Mouse (Mus musculus) heart, embryonic 11.5 days (tissue): ENCODE data around the gene P2ry10b. TPM values are rescaled to one million over a fixed set of nuclear protein-coding genes. Genes with fewer than 3 reads are reported as not detected.

Experiments used
- ATAC-seq: fragments of 200-750 bp; cut with Nextera tagmentation; replicated peaks from 2 replicates; pipeline ENCODE4 v1.8.0; 2017; ENCODE audit warnings: moderate library complexity; ENCODE audit not compliant: insufficient number of reproducible peaks, low FRiP score, low TSS enrichment
- H3K27ac ChIP-seq: fragments of 300-500 bp; sonication (generic); 2 replicates; pipeline ENCODE4 v1.5.1; 2014; ENCODE audit warnings: mild to moderate bottlenecking, low read depth, low read length
- H3K27me3 ChIP-seq: fragments of 300-500 bp; sonication (generic); 2 replicates; pipeline ENCODE4 v1.6.1; 2014; ENCODE audit warnings: mild to moderate bottlenecking, low read length, mixed read lengths; ENCODE audit not compliant: control insufficient read depth, insufficient read depth
- H3K36me3 ChIP-seq: fragments of 300-500 bp; sonication (generic); 2 replicates; pipeline ENCODE4 v1.6.1; 2014; ENCODE audit warnings: mild to moderate bottlenecking, low read length, moderate library complexity, mixed read lengths; ENCODE audit not compliant: control insufficient read depth, insufficient read depth
- H3K4me1 ChIP-seq: fragments of 300-500 bp; sonication (generic); 2 replicates; pipeline ENCODE4 v1.6.1; 2014; ENCODE audit warnings: low read length; ENCODE audit not compliant: control insufficient read depth, insufficient read depth
- H3K4me2 ChIP-seq: fragments of 300-500 bp; sonication (generic); 2 replicates; pipeline ENCODE4 v1.6.1; 2014; ENCODE audit warnings: mild to moderate bottlenecking, moderate library complexity
- H3K4me3 ChIP-seq: fragments of 300-500 bp; sonication (generic); 2 replicates; pipeline ENCODE4 v1.5.1; 2014; ENCODE audit warnings: low read depth, low read length
- H3K9ac ChIP-seq: fragments of 300-500 bp; sonication (generic); 2 replicates; pipeline ENCODE4 v1.6.1; 2014; ENCODE audit warnings: mild to moderate bottlenecking, low read depth, low read length, moderate library complexity
- H3K9me3 ChIP-seq: fragments of 300-500 bp; sonication (generic); replicated peaks from 2 replicates; pipeline ENCODE4 v1.6.1; 2016; ENCODE audit warnings: low read length; ENCODE audit not compliant: control insufficient read depth
- WGBS: fragments of 180-500 bp; shearing (Covaris S2); extraction: QIAGEN DNeasy Blood & Tissue Kit; methylation state at CpG from one replicate; pipeline ENCODE4 v1.1.7; 2014; ENCODE audit not compliant: insufficient replicate concordance; 5-methylcytosine and 5-hydroxymethylcytosine counted together
- polyA plus RNA-seq: library from polyadenylated mRNA; unstranded; fragments of >200 nt; fragmentation: Nextera tagmentation; extraction: Ambion mirVana; gene quantifications from 2 replicates; pipeline ENCODE4 v1.2.1, GENCODE M21; 2014

Gene P2ry10b
- polyA plus RNA-seq, 1 experiment from 2014 or later = 0.30 TPM

- no peak overlapping the region for H3K27ac ChIP-seq
- no peak overlapping the region for H3K4me2 ChIP-seq
- H3K9ac ChIP-seq = no peak overlapping the region
- H3K4me3 ChIP-seq = no peak overlapping the region
- H3K36me3 ChIP-seq = no peaks in the 10 kb centered on the region
- H3K4me1 ChIP-seq = no peaks in the 10 kb centered on the region
- no peak for ATAC-seq
- no peaks in the 10 kb centered on the region for H3K27me3 ChIP-seq
- H3K9me3 ChIP-seq = no peaks in the 10 kb centered on the region
Measured at GRCm38 (mm10) chrX:107160496-107160895, 11.8 kb downstream of the P2ry10b start.

GRCm38 (mm10) chrX:107168281-107168680 lies 19.6 kb downstream of the P2ry10b start:
- no peak for ATAC-seq
- H3K4me3 ChIP-seq = no peak overlapping the region
- 13% methylated on average over 1 of the region's 1 CpGs for WGBS
- no peaks in the 10 kb centered on the region for H3K36me3 ChIP-seq
- no peak overlapping the region for H3K27ac ChIP-seq
- H3K27me3 ChIP-seq = no peaks in the 10 kb centered on the region
- H3K4me2 ChIP-seq = no peak overlapping the region
- no peaks in the 10 kb centered on the region for H3K9me3 ChIP-seq
- no peaks in the 10 kb centered on the region for H3K4me1 ChIP-seq
- no peak overlapping the region for H3K9ac ChIP-seq

- Histone ChIP-seq H3K4me2 (no peak overlapping the region), H3K4me1 (no peaks in the 10 kb centered on the region), H3K9ac (no peak overlapping the region), H3K27me3 (no peaks in the 10 kb centered on the region), H3K36me3 (no peaks in the 10 kb centered on the region), H3K27ac (no peak overlapping the region), H3K4me3 (no peak overlapping the region), H3K9me3 (no peaks in the 10 kb centered on the region)
- ATAC-seq = no peak
Measured at GRCm38 (mm10) chrX:107169128-107169527, 20.4 kb downstream of the P2ry10b start.

GRCm38 (mm10) chrX:107178742-107179141 lies 30.0 kb downstream of the P2ry10b start:
- Histone ChIP-seq H3K4me2 (no peak overlapping the region), H3K27me3 (no peaks in the 10 kb centered on the region), H3K9ac (no peak overlapping the region), H3K27ac (no peak overlapping the region), H3K9me3 (no peaks in the 10 kb centered on the region), H3K4me3 (no peak overlapping the region), H3K4me1 (no peaks in the 10 kb centered on the region), H3K36me3 (no peaks in the 10 kb centered on the region)
- WGBS = 55% methylated on average over 1 of the region's 1 CpGs
- ATAC-seq = no peak

GRCm38 (mm10) chrX:107217577-107218090 lies 68.9 kb downstream of the P2ry10b start:
- Histone ChIP-seq H3K27me3 (no peaks in the 10 kb centered on the region), H3K27ac (no peak overlapping the region), H3K4me2 (no peak overlapping the region), H3K9ac (no peak overlapping the region), H3K36me3 (no peaks in the 10 kb centered on the region), H3K4me1 (no peaks in the 10 kb centered on the region), H3K4me3 (no peak overlapping the region), H3K9me3 (no peaks in the 10 kb centered on the region)
- ATAC-seq = no peak
- 81% methylated on average over 2 of the region's 2 CpGs for WGBS

Other genes starting within 250 kb of the P2ry10b start
- 7.4 and 9.2 TPM in 2 replicates for gene Lpar4, start 228.3 kb upstream of the P2ry10b start, polyA plus RNA-seq
- not detected in 2 replicates for gene P2ry10, start 60.4 kb upstream of the P2ry10b start, polyA plus RNA-seq
- gene Gpr174, start 107.0 kb downstream of the P2ry10b start, polyA plus RNA-seq = 0.24 TPM in 1 of 2 replicates, not detected in the other